Mouse (Mus musculus): ENCODE measurements at regions not wholly inside any gene's neighbourhood (a gene's known extent, or its start where the extent isn't known, plus 50 kb on each side); places are given as distances from the start of the nearest gene placed in this dataset.

GRCm38 (mm10) chr7:37421704-37422103, 351.7 kb downstream of the Zfp536 start:
- Histone ChIP-seq H3K79me2 (ENCODE audit: control insufficient read depth, insufficient read depth, low read length) (no peaks in the 10 kb centered on the region), H3K36me3 (ENCODE audit: control insufficient read depth, insufficient read depth, low read length) (no peaks in the 10 kb centered on the region), H3K4me1 (ENCODE audit: control insufficient read depth, insufficient read depth, low read length) (no peaks in the 10 kb centered on the region), H3K4me3 (ENCODE audit: insufficient read depth, low read depth, low read length) (no peak overlapping the region), H3K27me3 (ENCODE audit: control insufficient read depth, insufficient read depth, low read length) (no peaks in the 10 kb centered on the region), H3K27ac (replicated peaks; ENCODE audit: insufficient read depth, low read depth, low read length) (no peak overlapping the region), H3K9ac (ENCODE audit: low read depth, low read length) (no peak overlapping the region)
- DNase-seq (ENCODE audit: extremely low read depth, low read depth, low spot score) = no peak
- TF ChIP-seq POLR2A (IDR thresholded peaks at IDR 0.05; ENCODE audit: extremely low read depth, insufficient read depth, low read length) (no peak), CTCF (IDR thresholded peaks at IDR 0.05; ENCODE audit: low read depth, low read length) (no peak)
- 79% methylated on average over 10 of the region's 10 CpGs for WGBS

Data from liver, adult 2 months (tissue).